Mouse (Mus musculus): ENCODE results near the gene Abca2. TPM values are rescaled to one million over a fixed set of nuclear protein-coding genes. Genes with fewer than 3 reads are reported as not detected.

Gene Abca2
- polyA plus RNA-seq, 2 experiments from 2014 or later, result 31.9 to 45.3 TPM

Other genes with a start within 250 kb of the Abca2 start
- under 1 TPM in 1 of 2 experiments, not detected in 1; 0.28 TPM for gene Nrarp, start 247.9 kb upstream of the Abca2 start, polyA plus RNA-seq (2017; shearing (Covaris generic))
- 10 to 100 TPM; 60.5 to 94.3 TPM for gene Tor4a, start 231.8 kb upstream of the Abca2 start, polyA plus RNA-seq (2017; shearing (Covaris generic))
- gene Nelfb, start 217.2 kb upstream of the Abca2 start, polyA plus RNA-seq (2017; shearing (Covaris generic)), result 10 to 100 TPM; 48.2 to 55.8 TPM
- gene Stpg3, start 214.1 kb upstream of the Abca2 start, polyA plus RNA-seq (2017; shearing (Covaris generic)), result not detected
- not detected for gene Fam166a, start 210.0 kb upstream of the Abca2 start, polyA plus RNA-seq (2017; shearing (Covaris generic))
- 100 to 1,000 TPM in 1 of 2 experiments, 10 to 100 TPM in 1; 94.5 to 120 TPM for gene Tubb4b, start 204.0 kb upstream of the Abca2 start, polyA plus RNA-seq (2017; shearing (Covaris generic))
- gene Slc34a3, start 194.3 kb upstream of the Abca2 start, polyA plus RNA-seq (2017; shearing (Covaris generic)), result not detected
- gene Rnf224, start 191.9 kb upstream of the Abca2 start, polyA plus RNA-seq (2017; shearing (Covaris generic)), result not detected
- under 1 TPM; 0.38 to 0.57 TPM for gene Rnf208, start 186.4 kb upstream of the Abca2 start, polyA plus RNA-seq (2017; shearing (Covaris generic))
- gene Cysrt1, start 186.3 kb upstream of the Abca2 start, polyA plus RNA-seq (2017; shearing (Covaris generic)), result not detected
- gene AL732309.1, start 181.8 kb upstream of the Abca2 start, polyA plus RNA-seq (2017; shearing (Covaris generic)), result 1 to 10 TPM; 5.9 to 7.1 TPM
- 10 to 100 TPM in 1 of 2 experiments, 1 to 10 TPM in 1; 9.5 to 10.4 TPM for gene Tmem203, start 173.3 kb upstream of the Abca2 start, polyA plus RNA-seq (2017; shearing (Covaris generic))
- 1 to 10 TPM; 1.8 to 3.8 TPM for gene Tprn, start 166.1 kb upstream of the Abca2 start, polyA plus RNA-seq (2017; shearing (Covaris generic))
- 100 to 1,000 TPM; 124 to 131 TPM for gene Ssna1, start 156.3 kb upstream of the Abca2 start, polyA plus RNA-seq (2017; shearing (Covaris generic))
- gene Anapc2, start 156.2 kb upstream of the Abca2 start, polyA plus RNA-seq (2017; shearing (Covaris generic)), result 10 to 100 TPM; 34.8 to 54.1 TPM
- not detected for gene Tmem210, start 140.6 kb upstream of the Abca2 start, polyA plus RNA-seq (2017; shearing (Covaris generic))
- gene Lrrc26, start 138.8 kb upstream of the Abca2 start, polyA plus RNA-seq (2017; shearing (Covaris generic)), result not detected
- gene Grin1, start 109.5 kb upstream of the Abca2 start, polyA plus RNA-seq (2017; shearing (Covaris generic)), result not detected
- gene Man1b1, start 96.4 kb upstream of the Abca2 start, polyA plus RNA-seq (2017; shearing (Covaris generic)), result 10 to 100 TPM; 21.7 to 32.4 TPM
- gene Dpp7, start 72.3 kb upstream of the Abca2 start, polyA plus RNA-seq (2017; shearing (Covaris generic)), result 10 to 100 TPM; 15.5 to 24.6 TPM
- gene Uap1l1, start 63.0 kb upstream of the Abca2 start, polyA plus RNA-seq (2017; shearing (Covaris generic)), result 10 to 100 TPM; 18.0 to 18.8 TPM
- gene Sapcd2, start 56.4 kb upstream of the Abca2 start, polyA plus RNA-seq (2017; shearing (Covaris generic)), result 1 to 10 TPM in 1 of 2 experiments, under 1 TPM in 1; 0.58 to 1.2 TPM
- not detected for gene Entpd2, start 32.8 kb upstream of the Abca2 start, polyA plus RNA-seq (2017; shearing (Covaris generic))
- gene Npdc1, start 29.4 kb upstream of the Abca2 start, polyA plus RNA-seq (2017; shearing (Covaris generic)), result 1 to 10 TPM; 1.4 to 2.3 TPM
- 10 to 100 TPM in 1 of 2 experiments, 1 to 10 TPM in 1; 4.0 to 11.7 TPM for gene Fut7, start 5.4 kb upstream of the Abca2 start, polyA plus RNA-seq (2017; shearing (Covaris generic))
- gene Clic3, start 28.1 kb downstream of the Abca2 start, polyA plus RNA-seq (2017; shearing (Covaris generic)), result 1 to 10 TPM; 1.2 to 2.2 TPM
- gene Paxx, start 32.4 kb downstream of the Abca2 start, polyA plus RNA-seq (2017; shearing (Covaris generic)), result 100 to 1,000 TPM in 1 of 2 experiments, 10 to 100 TPM in 1; 74.7 to 102 TPM
- gene Ptgds, start 41.3 kb downstream of the Abca2 start, polyA plus RNA-seq (2017; shearing (Covaris generic)), result not detected
- not detected for gene Lcn12, start 65.2 kb downstream of the Abca2 start, polyA plus RNA-seq (2017; shearing (Covaris generic))
- gene Fbxw5, start 72.0 kb downstream of the Abca2 start, polyA plus RNA-seq (2017; shearing (Covaris generic)), result 100 to 1,000 TPM in 1 of 2 experiments, 10 to 100 TPM in 1; 60.7 to 143 TPM
- gene C8g, start 73.0 kb downstream of the Abca2 start, polyA plus RNA-seq (2017; shearing (Covaris generic)), result 1 to 10 TPM; 4.5 to 4.6 TPM
- 100 to 1,000 TPM in 1 of 2 experiments, 10 to 100 TPM in 1; 83.7 to 125 TPM for gene Traf2, start 118.2 kb downstream of the Abca2 start, polyA plus RNA-seq (2017; shearing (Covaris generic))
- gene Edf1, start 129.1 kb downstream of the Abca2 start, polyA plus RNA-seq (2017; shearing (Covaris generic)), result 100 to 1,000 TPM; 257 to 281 TPM
- 1 to 10 TPM; 1.6 to 4.7 TPM for gene Mamdc4, start 146.1 kb downstream of the Abca2 start, polyA plus RNA-seq (2017; shearing (Covaris generic))
- gene Phpt1, start 146.5 kb downstream of the Abca2 start, polyA plus RNA-seq (2017; shearing (Covaris generic)), result 10 to 100 TPM; 53.9 to 66.8 TPM
- gene Ajm1, start 153.1 kb downstream of the Abca2 start, polyA plus RNA-seq (2017; shearing (Covaris generic)), result not detected
- 10 to 100 TPM; 17.0 to 20.1 TPM for gene Rabl6, start 179.8 kb downstream of the Abca2 start, polyA plus RNA-seq (2017; shearing (Covaris generic))
- gene Ccdc183, start 189.0 kb downstream of the Abca2 start, polyA plus RNA-seq (2017; shearing (Covaris generic)), result not detected
- gene Tmem141, start 193.3 kb downstream of the Abca2 start, polyA plus RNA-seq (2017; shearing (Covaris generic)), result under 1 TPM in 1 of 2 experiments, not detected in 1; 0.94 TPM
- 1 to 10 TPM; 1.8 to 3.5 TPM for gene Fcna, start 199.3 kb downstream of the Abca2 start, polyA plus RNA-seq (2017; shearing (Covaris generic))
- gene Lcn8, start 224.4 kb downstream of the Abca2 start, polyA plus RNA-seq (2017; shearing (Covaris generic)), result not detected
- gene Lcn5, start 229.2 kb downstream of the Abca2 start, polyA plus RNA-seq (2017; shearing (Covaris generic)), result not detected
- not detected for gene Lcn6, start 248.1 kb downstream of the Abca2 start, polyA plus RNA-seq (2017; shearing (Covaris generic))